Mouse (Mus musculus) embryonic facial prominence, embryonic 12.5 days (tissue): ENCODE data around the gene Higd1a. TPM values are rescaled to one million over a fixed set of nuclear protein-coding genes. Genes with fewer than 3 reads are reported as not detected.

Experiments
- ATAC-seq: fragments of 200-750 bp; cut with Nextera tagmentation; 2 replicates; pipeline ENCODE4 v1.8.0; 2017; ENCODE audit not compliant: insufficient number of reproducible peaks, insufficient read depth, low FRiP score, low TSS enrichment
- H3K27ac ChIP-seq: fragments of 300-500 bp; sonication (generic); 2 replicates; pipeline ENCODE4 v1.5.1; 2016; ENCODE audit warnings: mild to moderate bottlenecking
- H3K27me3 ChIP-seq: fragments of 300-500 bp; sonication (generic); 2 replicates; pipeline ENCODE4 v1.6.1; 2016; ENCODE audit warnings: mild to moderate bottlenecking, moderate library complexity
- H3K36me3 ChIP-seq: fragments of 300-500 bp; sonication (generic); 2 replicates; pipeline ENCODE4 v1.6.1; 2016; ENCODE audit warnings: mild to moderate bottlenecking
- H3K4me1 ChIP-seq: fragments of 300-500 bp; sonication (generic); 2 replicates; pipeline ENCODE4 v1.6.1; 2016
- H3K4me2 ChIP-seq: fragments of 300-500 bp; sonication (generic); replicated peaks from 2 replicates; pipeline ENCODE4 v1.6.1; 2016; ENCODE audit warnings: mild to moderate bottlenecking, moderate library complexity
- H3K4me3 ChIP-seq: fragments of 300-500 bp; sonication (generic); 2 replicates; pipeline ENCODE4 v1.5.1; 2016; ENCODE audit warnings: mild to moderate bottlenecking
- H3K9ac ChIP-seq: fragments of 300-500 bp; sonication (generic); 2 replicates; pipeline ENCODE4 v1.6.1; 2016; ENCODE audit warnings: mild to moderate bottlenecking, moderate library complexity
- H3K9me3 ChIP-seq: fragments of 300-500 bp; sonication (generic); 2 replicates; pipeline ENCODE4 v1.6.1; 2016; ENCODE audit warnings: mild to moderate bottlenecking, moderate library complexity
- WGBS: fragments of 180-500 bp; shearing (Covaris S2); methylation state at CpG from one replicate; pipeline ENCODE4 v1.1.7; 2016; 5-methylcytosine and 5-hydroxymethylcytosine counted together
- polyA plus RNA-seq: library from polyadenylated mRNA; unstranded; fragments of >200 nt; fragmentation: Nextera tagmentation; extraction: Ambion mirVana; gene quantifications from 2 replicates; pipeline ENCODE4 v1.2.1, GENCODE M21; 2016

The Higd1a gene
- polyA plus RNA-seq, 1 experiment from 2014 or later = 128 TPM

GRCm38 (mm10) chr9:121873578-121873977 lies 15.4 kb upstream of the Higd1a start:
- Histone ChIP-seq H3K4me3 (no peak overlapping the region), H3K27ac (no peak overlapping the region), H3K9me3 (no peaks in the 10 kb centered on the region), H3K36me3 (no peaks in the 10 kb centered on the region), H3K4me1 (no peaks in the 10 kb centered on the region), H3K9ac (no peak overlapping the region), H3K27me3 (no peaks in the 10 kb centered on the region), H3K4me2 (no peak overlapping the region)
- no peak for ATAC-seq

- no peak for ATAC-seq
- Histone ChIP-seq H3K9ac (no peak overlapping the region), H3K36me3 (no peaks in the 10 kb centered on the region), H3K27ac (no peak overlapping the region), H3K4me3 (no peak overlapping the region), H3K4me1 (no peaks in the 10 kb centered on the region), H3K9me3 (no peaks in the 10 kb centered on the region), H3K27me3 (no peaks in the 10 kb centered on the region), H3K4me2 (no peak overlapping the region)
- 80% methylated on average over 2 of the region's 2 CpGs for WGBS
These were observed 14.0 kb upstream of the Higd1a start for GRCm38 (mm10) chr9:121872062-121872683.

- H3K9ac ChIP-seq = no peak overlapping the region
- H3K9me3 ChIP-seq = no peaks in the 10 kb centered on the region
- WGBS = 50% methylated on average over 4 of the region's 4 CpGs
- H3K4me1 ChIP-seq = no peaks in the 10 kb centered on the region
- H3K27me3 ChIP-seq = no peaks in the 10 kb centered on the region
- H3K27ac ChIP-seq = no peak overlapping the region
- no peak for ATAC-seq
- no peak overlapping the region for H3K4me2 ChIP-seq
- no peak overlapping the region for H3K4me3 ChIP-seq
- H3K36me3 ChIP-seq = no peaks in the 10 kb centered on the region
These were observed 11.9 kb upstream of the Higd1a start for GRCm38 (mm10) chr9:121869973-121870515.

DNA sequence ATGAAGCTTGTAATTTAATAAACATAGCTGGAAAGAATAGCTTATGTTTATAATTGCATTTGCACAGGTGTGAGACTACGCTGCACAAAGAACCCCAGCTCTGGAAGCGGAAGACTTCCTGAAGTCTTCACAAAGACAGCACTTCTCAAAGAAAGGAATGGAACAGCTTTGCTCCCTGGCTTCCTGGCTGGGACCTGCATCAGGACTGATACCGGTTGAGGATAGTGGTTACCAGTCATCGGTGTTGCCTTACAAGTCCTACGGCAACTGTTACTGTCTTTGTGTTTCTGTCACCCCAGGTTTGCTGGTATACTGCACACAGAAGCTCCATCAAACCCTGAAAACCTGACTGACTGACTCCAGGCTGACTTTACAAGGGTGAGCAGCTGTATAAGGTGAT lies 11.3 kb upstream of the Higd1a start:
- no peaks in the 10 kb centered on the region for H3K4me1 ChIP-seq
- H3K27ac ChIP-seq = no peak overlapping the region
- WGBS = 81% methylated on average over 5 of the region's 5 CpGs
- no peaks in the 10 kb centered on the region for H3K27me3 ChIP-seq
- no peak overlapping the region for H3K4me3 ChIP-seq
- ATAC-seq = no peak
- no peak overlapping the region for H3K4me2 ChIP-seq
- no peak overlapping the region for H3K9ac ChIP-seq
- H3K36me3 ChIP-seq = no peaks in the 10 kb centered on the region
- no peaks in the 10 kb centered on the region for H3K9me3 ChIP-seq

GRCm38 (mm10) chr9:121868236-121868635 lies 10.1 kb upstream of the Higd1a start:
- Histone ChIP-seq H3K27ac (no peak overlapping the region), H3K9me3 (no peaks in the 10 kb centered on the region), H3K9ac (no peak overlapping the region), H3K4me1 (no peaks in the 10 kb centered on the region), H3K4me2 (no peak overlapping the region), H3K36me3 (no peaks in the 10 kb centered on the region), H3K27me3 (no peaks in the 10 kb centered on the region), H3K4me3 (no peak overlapping the region)
- ATAC-seq = no peak
- WGBS = 85% methylated on average over 6 of the region's 6 CpGs

GRCm38 (mm10) chr9:121867632-121868031 lies 9.5 kb upstream of the Higd1a start:
- H3K4me3 ChIP-seq = no peak overlapping the region
- no peak overlapping the region for H3K27ac ChIP-seq
- no peak overlapping the region for H3K9ac ChIP-seq
- no peak overlapping the region for H3K4me2 ChIP-seq
- no peaks in the 10 kb centered on the region for H3K9me3 ChIP-seq
- no peaks in the 10 kb centered on the region for H3K36me3 ChIP-seq
- no peaks in the 10 kb centered on the region for H3K4me1 ChIP-seq
- no peak for ATAC-seq
- no peaks in the 10 kb centered on the region for H3K27me3 ChIP-seq
- 94% methylated on average over 6 of the region's 6 CpGs for whole genome bisulfite sequencing

- no peak for ATAC-seq
- H3K27ac ChIP-seq = no peak overlapping the region
- no peaks in the 10 kb centered on the region for H3K27me3 ChIP-seq
- no peak overlapping the region for H3K4me2 ChIP-seq
- no peaks in the 10 kb centered on the region for H3K36me3 ChIP-seq
- no peaks in the 10 kb centered on the region for H3K4me1 ChIP-seq
- H3K9ac ChIP-seq = no peak overlapping the region
- WGBS = 51% methylated on average over 3 of the region's 3 CpGs
- no peak overlapping the region for H3K4me3 ChIP-seq
- no peaks in the 10 kb centered on the region for H3K9me3 ChIP-seq
These were observed 7.4 kb upstream of the Higd1a start for GRCm38 (mm10) chr9:121865425-121866008.

DNA sequence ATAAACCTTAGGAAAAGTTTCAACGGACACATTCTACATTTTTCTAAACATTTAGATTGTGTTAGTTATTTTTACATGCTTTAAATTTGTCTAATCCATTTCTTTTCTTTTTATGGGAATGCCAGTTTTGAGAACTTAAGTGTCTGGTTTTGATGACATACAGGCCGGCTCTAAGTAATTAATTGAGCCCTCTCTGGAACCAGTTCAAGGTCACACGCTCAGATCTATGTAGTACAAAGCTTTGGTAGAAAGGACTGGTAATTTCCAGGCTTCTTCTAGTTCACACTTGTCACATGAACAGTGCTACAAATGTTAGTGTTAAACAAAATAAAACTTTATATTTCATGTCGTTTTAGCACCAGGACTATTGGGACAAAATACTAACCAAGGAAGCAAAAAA lies 6.7 kb upstream of the Higd1a start:
- Histone ChIP-seq H3K9ac (no peak overlapping the region), H3K27ac (no peak overlapping the region), H3K4me1 (no peaks in the 10 kb centered on the region), H3K9me3 (no peaks in the 10 kb centered on the region), H3K36me3 (no peaks in the 10 kb centered on the region), H3K27me3 (no peaks in the 10 kb centered on the region), H3K4me3 (no peak overlapping the region), H3K4me2 (no peak overlapping the region)
- WGBS = 61% methylated on average over 4 of the region's 4 CpGs
- no peak for ATAC-seq

DNA sequence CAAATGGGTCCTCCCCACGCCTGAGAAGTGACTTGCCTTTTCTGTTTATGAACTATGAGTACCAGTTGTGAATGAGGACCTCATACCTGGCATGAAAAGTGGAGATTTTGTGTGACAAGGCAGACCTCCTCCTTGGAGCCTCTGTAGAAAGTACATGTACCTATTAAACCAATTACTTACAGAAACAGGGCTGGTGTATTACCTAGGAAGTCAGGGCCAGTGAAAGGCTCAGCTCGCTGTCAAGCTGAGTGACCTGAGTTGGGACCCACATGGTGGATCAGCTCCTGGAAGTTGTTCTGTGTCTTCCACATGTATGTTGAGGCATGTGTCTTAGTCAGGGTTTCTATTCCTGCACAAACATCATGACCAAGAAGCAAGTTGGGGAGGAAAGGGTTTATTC lies 2.8 kb upstream of the Higd1a start:
- 91% methylated on average over 2 of the region's 2 CpGs for WGBS
- Histone ChIP-seq H3K36me3 (no peaks in the 10 kb centered on the region), H3K27me3 (no peaks in the 10 kb centered on the region), H3K9me3 (no peaks in the 10 kb centered on the region), H3K4me3 (no peak overlapping the region), H3K9ac (no peak overlapping the region), H3K4me2 (no peak overlapping the region), H3K4me1 (no peaks in the 10 kb centered on the region), H3K27ac (no peak overlapping the region)
- ATAC-seq = no peak

GRCm38 (mm10) chr9:121859345-121859744 lies 1.2 kb upstream of the Higd1a start:
- Histone ChIP-seq H3K4me2 (no peak overlapping the region), H3K27ac (no peak overlapping the region), H3K9ac (no peak overlapping the region), H3K9me3 (no peaks in the 10 kb centered on the region), H3K36me3 (no peaks in the 10 kb centered on the region), H3K4me3 (no peak overlapping the region), H3K4me1 (no peaks in the 10 kb centered on the region), H3K27me3 (no peaks in the 10 kb centered on the region)
- WGBS = 94% methylated on average over 2 of the region's 2 CpGs
- ATAC-seq = no peak

DNA sequence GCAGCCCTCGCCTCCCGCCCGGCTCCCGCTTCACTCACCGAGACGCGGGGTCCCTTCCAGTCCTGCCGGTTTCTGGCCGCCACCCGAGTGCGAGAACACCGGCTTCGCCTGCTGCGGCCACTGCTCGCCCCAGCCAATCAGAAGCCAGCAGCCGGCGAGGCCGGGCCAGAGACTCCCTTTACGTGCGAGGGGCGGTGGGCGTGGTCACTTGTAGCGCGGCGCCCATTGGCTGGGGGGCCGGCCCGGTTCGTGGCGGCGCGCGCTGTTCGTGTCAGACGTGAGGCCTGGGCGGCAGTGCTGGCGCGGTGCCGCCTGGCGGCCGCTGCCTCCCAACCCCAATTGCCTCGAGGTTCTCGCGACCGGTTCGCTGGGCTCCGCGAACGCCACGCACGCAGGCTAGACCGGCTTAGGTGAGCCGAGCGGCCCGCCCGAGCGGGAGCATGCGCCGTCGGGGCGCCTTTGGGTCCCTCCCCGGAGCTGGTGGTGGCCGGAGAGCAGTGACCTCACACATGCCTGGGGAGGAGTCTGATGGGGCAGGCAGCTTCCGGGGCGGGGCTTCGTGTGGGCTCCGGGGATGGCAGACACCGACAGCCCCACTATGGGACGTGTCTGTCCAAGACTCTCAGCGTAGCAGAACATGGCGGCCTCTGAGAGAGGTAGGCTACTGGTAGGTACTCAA lies 549 bp downstream of the Higd1a start:
- under 1% methylated on average over 70 of the region's 70 CpGs for WGBS
- H3K4me3 ChIP-seq = peak overlapping the region; percentile 80
- H3K27me3 ChIP-seq = no peaks in the 10 kb centered on the region
- peak; percentile 97 for ATAC-seq
- H3K9ac ChIP-seq = peak overlapping the region; percentile 77
- H3K9me3 ChIP-seq = no peaks in the 10 kb centered on the region
- no peaks in the 10 kb centered on the region for H3K4me1 ChIP-seq
- H3K4me2 ChIP-seq = peak overlapping the region; percentile 79
- no peaks in the 10 kb centered on the region for H3K36me3 ChIP-seq
- H3K27ac ChIP-seq = peak overlapping the region; percentile 96
